Mouse (Mus musculus): Measurements from ENCODE around the gene Cd244a. TPM values are rescaled to one million over a fixed set of nuclear protein-coding genes. Genes with fewer than 3 reads are reported as not detected.

The Cd244a gene
- polyA plus RNA-seq, 1 experiment from 2014 or later, result not detected

DNA sequence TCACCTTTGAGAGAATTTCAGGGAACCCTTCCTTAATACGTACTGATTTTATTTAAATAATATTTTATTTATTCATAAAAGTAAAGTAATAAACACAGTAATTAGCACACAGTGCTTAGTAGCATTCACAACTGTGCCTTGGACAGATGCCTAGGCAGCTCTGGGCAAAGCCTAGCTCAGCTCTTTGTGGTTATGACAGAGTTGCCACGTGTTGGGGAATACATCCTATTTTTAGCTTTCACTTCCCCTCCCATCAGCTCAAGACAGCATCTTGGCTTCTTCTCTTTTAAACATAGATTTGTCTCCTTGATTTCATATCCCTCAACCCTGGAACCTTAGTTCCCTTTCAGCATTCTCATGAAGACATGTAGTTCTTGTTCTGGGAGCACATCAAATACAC is 72.5 kb downstream of the Cd244a start:
- no peak overlapping the region for H3K27ac ChIP-seq (ENCODE audit: low read length)
- H3K4me3 ChIP-seq (replicated peaks; ENCODE audit: low read length), result no peak overlapping the region
- no peak overlapping the region for H3K9ac ChIP-seq (replicated peaks; ENCODE audit: low read depth, low read length)
- H3K4me1 ChIP-seq (replicated peaks; ENCODE audit: control insufficient read depth, insufficient read depth, low read length), result no peaks in the 10 kb centered on the region
- H3K9me3 ChIP-seq (ENCODE audit: control insufficient read depth, low read length), result no peaks in the 10 kb centered on the region
- ATAC-seq, result peak; percentile 83
- 51% methylated on average over 2 of the region's 2 CpGs for WGBS
- H3K4me2 ChIP-seq (ENCODE audit: low read length), result no peak overlapping the region
- no peaks in the 10 kb centered on the region for H3K27me3 ChIP-seq (replicated peaks; ENCODE audit: control insufficient read depth, insufficient read depth, low read length)
- H3K36me3 ChIP-seq (ENCODE audit: control insufficient read depth, insufficient read depth), result no peaks in the 10 kb centered on the region

DNA sequence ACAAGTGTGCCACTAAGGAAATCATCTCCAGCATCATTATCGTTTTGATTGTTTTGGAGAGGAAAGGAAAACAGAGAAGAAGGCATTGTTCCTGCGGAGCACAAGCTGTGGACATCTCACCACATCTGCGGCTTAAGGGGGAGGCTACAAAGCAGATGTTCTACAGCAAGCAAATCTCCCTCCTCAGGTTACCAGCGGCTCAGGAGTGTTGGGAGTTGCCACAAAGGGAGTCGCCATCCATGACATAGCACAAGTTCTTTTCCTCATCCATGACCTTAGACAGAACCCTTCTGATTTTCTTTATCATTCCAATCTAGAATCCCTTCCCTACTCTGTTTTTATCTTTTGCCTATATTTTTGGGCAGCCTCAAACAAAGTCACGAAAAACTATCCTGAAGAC is 76.7 kb downstream of the Cd244a start:
- no peak for ATAC-seq
- H3K4me2 ChIP-seq (ENCODE audit: low read length), result no peak overlapping the region
- WGBS, result 73% methylated on average over 6 of the region's 6 CpGs

DNA sequence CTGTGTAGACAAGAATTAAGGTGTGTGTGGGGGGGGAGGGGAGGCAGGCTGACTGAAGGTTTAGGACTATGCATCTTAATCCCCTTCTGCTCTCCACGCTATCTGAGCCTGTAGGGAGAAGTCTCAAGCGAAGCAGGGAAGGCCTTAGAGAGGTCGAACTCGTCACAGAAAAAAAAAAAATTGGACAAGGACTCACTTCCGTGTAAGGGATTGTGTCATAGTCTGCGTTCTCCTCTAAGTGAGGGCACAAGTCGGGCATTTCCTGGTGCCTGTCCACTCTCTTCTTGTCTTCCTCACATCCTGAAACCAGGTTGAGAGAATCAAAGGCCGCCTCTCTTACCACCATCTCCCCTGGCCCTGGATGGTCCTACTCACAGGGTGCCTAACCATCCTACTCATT is 78.1 kb downstream of the Cd244a start:
- H3K9me3 ChIP-seq (ENCODE audit: control insufficient read depth, low read length), result no peaks in the 10 kb centered on the region
- no peak overlapping the region for H3K4me3 ChIP-seq (replicated peaks; ENCODE audit: low read length)
- H3K27me3 ChIP-seq (replicated peaks; ENCODE audit: control insufficient read depth, insufficient read depth, low read length), result no peaks in the 10 kb centered on the region
- H3K9ac ChIP-seq (replicated peaks; ENCODE audit: low read depth, low read length), result no peak overlapping the region
- H3K4me1 ChIP-seq (replicated peaks; ENCODE audit: control insufficient read depth, insufficient read depth, low read length), result no peaks in the 10 kb centered on the region
- H3K27ac ChIP-seq (ENCODE audit: low read length), result no peak overlapping the region
- no peaks in the 10 kb centered on the region for H3K36me3 ChIP-seq (ENCODE audit: control insufficient read depth, insufficient read depth)
- H3K4me2 ChIP-seq (ENCODE audit: low read length), result no peak overlapping the region
- ATAC-seq, result no peak
- 86% methylated on average over 8 of the region's 8 CpGs for WGBS

More for the DNA sequence above, 76.7 kb downstream of the Cd244a start:
- Histone ChIP-seq H3K27ac (ENCODE audit: low read length) (no peak overlapping the region), H3K4me3 (replicated peaks; ENCODE audit: low read length) (no peak overlapping the region), H3K4me1 (replicated peaks; ENCODE audit: control insufficient read depth, insufficient read depth, low read length) (no peaks in the 10 kb centered on the region), H3K9me3 (ENCODE audit: control insufficient read depth, low read length) (no peaks in the 10 kb centered on the region), H3K27me3 (replicated peaks; ENCODE audit: control insufficient read depth, insufficient read depth, low read length) (no peaks in the 10 kb centered on the region), H3K36me3 (ENCODE audit: control insufficient read depth, insufficient read depth) (no peaks in the 10 kb centered on the region), H3K9ac (replicated peaks; ENCODE audit: low read depth, low read length) (no peak overlapping the region)

DNA sequence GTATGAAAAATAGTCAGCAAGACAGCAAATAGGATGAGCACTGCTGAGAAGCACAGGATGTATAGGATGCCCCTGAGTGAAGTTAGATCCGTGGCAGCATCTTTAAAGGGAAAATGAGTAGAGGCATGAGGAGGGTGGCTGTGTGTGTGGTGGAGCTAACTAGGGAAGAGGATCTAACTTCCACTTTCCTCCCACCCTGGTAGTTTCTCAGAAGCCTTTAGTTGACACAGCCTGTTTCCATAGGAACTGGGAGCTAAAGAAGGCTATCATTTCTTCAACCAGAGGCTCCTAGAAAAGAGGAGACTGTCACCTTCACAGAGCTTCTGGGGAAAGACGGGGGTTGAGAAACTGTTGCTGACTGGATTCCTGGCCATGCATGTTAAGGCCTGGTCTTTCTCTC is 79.7 kb downstream of the Cd244a start:
- Histone ChIP-seq H3K4me2 (ENCODE audit: low read length) (no peak overlapping the region), H3K9me3 (ENCODE audit: control insufficient read depth, low read length) (no peaks in the 10 kb centered on the region), H3K4me1 (replicated peaks; ENCODE audit: control insufficient read depth, insufficient read depth, low read length) (no peaks in the 10 kb centered on the region), H3K36me3 (ENCODE audit: control insufficient read depth, insufficient read depth) (no peaks in the 10 kb centered on the region), H3K9ac (replicated peaks; ENCODE audit: low read depth, low read length) (no peak overlapping the region), H3K4me3 (replicated peaks; ENCODE audit: low read length) (no peak overlapping the region), H3K27me3 (replicated peaks; ENCODE audit: control insufficient read depth, insufficient read depth, low read length) (no peaks in the 10 kb centered on the region), H3K27ac (ENCODE audit: low read length) (no peak overlapping the region)
- ATAC-seq, result no peak
- WGBS, result 80% methylated on average over 2 of the region's 2 CpGs

DNA sequence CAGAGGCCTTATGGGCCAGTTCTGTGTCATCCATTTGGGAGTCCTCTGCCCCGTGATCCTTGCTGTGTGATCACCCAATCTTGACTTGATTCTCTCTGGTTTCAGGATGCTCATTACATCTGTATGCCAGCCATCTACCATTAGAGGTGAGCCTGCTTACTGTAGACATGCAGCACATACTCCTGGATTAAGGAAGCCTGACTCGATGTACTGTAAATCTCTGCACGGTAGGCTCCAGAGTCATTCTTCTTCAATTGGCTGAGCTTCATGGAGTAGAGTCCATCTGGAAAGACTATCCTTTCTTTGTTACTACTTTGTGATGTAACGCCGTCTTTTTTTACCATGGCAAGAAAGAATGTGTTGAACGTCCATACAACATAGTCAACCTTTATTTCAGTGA is 81.8 kb downstream of the Cd244a start:
- ATAC-seq, result no peak
- WGBS, result 96% methylated on average over 6 of the region's 6 CpGs
- Histone ChIP-seq H3K36me3 (ENCODE audit: control insufficient read depth, insufficient read depth) (no peaks in the 10 kb centered on the region), H3K4me1 (replicated peaks; ENCODE audit: control insufficient read depth, insufficient read depth, low read length) (no peaks in the 10 kb centered on the region), H3K27ac (ENCODE audit: low read length) (no peak overlapping the region), H3K4me3 (replicated peaks; ENCODE audit: low read length) (no peak overlapping the region), H3K27me3 (replicated peaks; ENCODE audit: control insufficient read depth, insufficient read depth, low read length) (no peaks in the 10 kb centered on the region), H3K9ac (replicated peaks; ENCODE audit: low read depth, low read length) (no peak overlapping the region), H3K9me3 (ENCODE audit: control insufficient read depth, low read length) (no peaks in the 10 kb centered on the region), H3K4me2 (ENCODE audit: low read length) (no peak overlapping the region)

DNA sequence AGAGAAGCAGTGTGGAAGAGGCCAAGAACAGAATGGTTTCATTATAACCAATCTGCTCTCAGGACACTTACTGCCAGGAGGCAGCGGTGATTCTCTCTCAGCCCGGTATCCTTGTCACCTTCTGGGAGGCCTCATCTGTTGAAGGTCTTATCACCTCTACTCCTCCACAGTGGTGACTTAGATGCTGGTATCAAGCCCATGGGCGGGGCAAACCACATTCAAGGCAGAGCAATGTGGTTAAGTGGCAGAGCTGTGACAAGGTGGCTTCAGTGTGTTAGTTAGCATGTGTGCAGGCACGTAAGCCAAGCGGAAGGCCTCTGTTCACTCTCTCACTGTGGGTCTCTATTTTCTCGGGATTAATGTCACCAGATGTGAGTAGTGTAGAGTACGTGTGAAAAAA is 84.6 kb downstream of the Cd244a start:
- Histone ChIP-seq H3K4me3 (replicated peaks; ENCODE audit: low read length) (no peak overlapping the region), H3K4me2 (ENCODE audit: low read length) (no peak overlapping the region), H3K27ac (ENCODE audit: low read length) (no peak overlapping the region), H3K36me3 (ENCODE audit: control insufficient read depth, insufficient read depth) (no peaks in the 10 kb centered on the region), H3K27me3 (replicated peaks; ENCODE audit: control insufficient read depth, insufficient read depth, low read length) (no peaks in the 10 kb centered on the region), H3K9ac (replicated peaks; ENCODE audit: low read depth, low read length) (no peak overlapping the region), H3K9me3 (ENCODE audit: control insufficient read depth, low read length) (no peaks in the 10 kb centered on the region), H3K4me1 (replicated peaks; ENCODE audit: control insufficient read depth, insufficient read depth, low read length) (no peaks in the 10 kb centered on the region)
- no peak for ATAC-seq
- WGBS, result 80% methylated on average over 7 of the region's 7 CpGs

DNA sequence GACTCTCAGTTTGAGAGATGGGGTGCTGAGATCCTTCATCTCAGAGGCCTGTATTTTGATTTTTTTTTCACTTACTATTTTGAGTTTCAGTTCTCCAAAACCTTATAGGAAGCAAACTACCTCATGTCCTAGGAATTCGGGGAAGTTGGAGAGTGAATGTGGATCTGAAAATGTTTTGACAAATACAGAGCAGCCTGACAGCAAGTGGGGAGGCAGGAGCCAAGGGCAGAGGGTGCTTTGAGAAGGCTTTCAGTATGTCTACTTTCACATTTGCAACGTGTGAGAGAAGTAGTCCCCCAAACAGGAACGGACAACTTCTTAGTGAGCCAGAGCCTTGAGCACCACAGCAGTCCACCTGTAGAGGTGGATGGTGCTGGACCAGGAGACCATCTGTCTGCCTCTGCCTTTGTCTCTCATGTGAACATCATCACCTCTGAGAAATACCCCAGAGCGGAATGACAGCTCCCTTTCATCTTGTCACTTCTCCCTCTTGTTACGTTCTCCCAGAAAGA is 87.5 kb downstream of the Cd244a start:
- H3K36me3 ChIP-seq (ENCODE audit: control insufficient read depth, insufficient read depth), result no peaks in the 10 kb centered on the region
- no peak for ATAC-seq
- WGBS, result 70% methylated on average over 5 of the region's 5 CpGs
- H3K4me2 ChIP-seq (ENCODE audit: low read length), result no peak overlapping the region
- H3K4me3 ChIP-seq (replicated peaks; ENCODE audit: low read length), result no peak overlapping the region
- H3K4me1 ChIP-seq (replicated peaks; ENCODE audit: control insufficient read depth, insufficient read depth, low read length), result no peaks in the 10 kb centered on the region
- H3K9me3 ChIP-seq (ENCODE audit: control insufficient read depth, low read length), result no peaks in the 10 kb centered on the region
- no peak overlapping the region for H3K9ac ChIP-seq (replicated peaks; ENCODE audit: low read depth, low read length)
- no peak overlapping the region for H3K27ac ChIP-seq (ENCODE audit: low read length)
- H3K27me3 ChIP-seq (replicated peaks; ENCODE audit: control insufficient read depth, insufficient read depth, low read length), result no peaks in the 10 kb centered on the region

DNA sequence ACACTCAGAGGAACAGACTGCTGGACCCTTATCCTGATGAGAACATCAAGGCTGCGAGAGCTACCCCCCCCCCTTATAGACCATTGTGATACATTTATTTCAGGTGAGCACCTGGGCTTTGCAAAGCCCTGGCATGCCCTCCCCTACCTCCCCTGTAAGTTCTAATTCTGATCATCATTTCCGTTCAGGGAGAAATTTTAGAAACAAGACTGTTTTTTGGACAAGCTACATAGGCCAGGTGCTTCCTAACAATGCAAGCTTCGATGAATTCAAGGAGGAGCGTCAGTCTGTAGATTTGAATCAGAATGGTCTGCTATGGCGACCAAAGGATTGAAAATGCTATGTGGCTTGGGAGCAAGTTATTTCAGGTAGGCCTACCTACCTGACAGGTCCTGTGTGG is 88.7 kb downstream of the Cd244a start:
- no peaks in the 10 kb centered on the region for H3K27me3 ChIP-seq (replicated peaks; ENCODE audit: control insufficient read depth, insufficient read depth, low read length)
- no peaks in the 10 kb centered on the region for H3K4me1 ChIP-seq (replicated peaks; ENCODE audit: control insufficient read depth, insufficient read depth, low read length)
- no peak for ATAC-seq
- 87% methylated on average over 5 of the region's 5 CpGs for WGBS
- no peak overlapping the region for H3K4me3 ChIP-seq (replicated peaks; ENCODE audit: low read length)
- no peak overlapping the region for H3K4me2 ChIP-seq (ENCODE audit: low read length)
- H3K27ac ChIP-seq (ENCODE audit: low read length), result no peak overlapping the region
- H3K36me3 ChIP-seq (ENCODE audit: control insufficient read depth, insufficient read depth), result no peaks in the 10 kb centered on the region
- H3K9me3 ChIP-seq (ENCODE audit: control insufficient read depth, low read length), result no peaks in the 10 kb centered on the region
- no peak overlapping the region for H3K9ac ChIP-seq (replicated peaks; ENCODE audit: low read depth, low read length)

DNA sequence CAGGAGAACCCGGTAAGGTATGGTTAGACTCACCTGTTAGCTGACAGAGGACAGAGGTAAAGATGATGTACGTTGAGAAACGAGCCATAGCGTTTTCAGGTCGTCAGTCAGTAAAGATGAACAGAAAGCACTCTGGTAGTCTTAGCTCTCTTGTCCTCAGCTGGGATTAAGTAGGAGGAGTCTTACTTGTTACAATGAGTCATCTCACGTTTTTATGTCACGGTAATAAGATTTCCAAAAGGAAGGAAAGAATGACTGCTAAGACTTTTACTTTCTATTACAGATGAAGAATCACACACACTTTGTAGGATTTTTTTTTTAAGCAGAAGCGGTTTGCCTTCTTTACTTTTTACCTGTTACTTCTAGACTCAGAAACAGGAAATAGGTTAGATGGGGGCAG is 89.8 kb downstream of the Cd244a start:
- no peaks in the 10 kb centered on the region for H3K9me3 ChIP-seq (ENCODE audit: control insufficient read depth, low read length)
- H3K27me3 ChIP-seq (replicated peaks; ENCODE audit: control insufficient read depth, insufficient read depth, low read length), result no peaks in the 10 kb centered on the region
- no peak overlapping the region for H3K27ac ChIP-seq (ENCODE audit: low read length)
- H3K4me1 ChIP-seq (replicated peaks; ENCODE audit: control insufficient read depth, insufficient read depth, low read length), result no peaks in the 10 kb centered on the region
- no peak overlapping the region for H3K9ac ChIP-seq (replicated peaks; ENCODE audit: low read depth, low read length)
- no peaks in the 10 kb centered on the region for H3K36me3 ChIP-seq (ENCODE audit: control insufficient read depth, insufficient read depth)
- no peak overlapping the region for H3K4me3 ChIP-seq (replicated peaks; ENCODE audit: low read length)
- ATAC-seq, result no peak
- no peak overlapping the region for H3K4me2 ChIP-seq (ENCODE audit: low read length)
- 80% methylated on average over 8 of the region's 8 CpGs for WGBS

DNA sequence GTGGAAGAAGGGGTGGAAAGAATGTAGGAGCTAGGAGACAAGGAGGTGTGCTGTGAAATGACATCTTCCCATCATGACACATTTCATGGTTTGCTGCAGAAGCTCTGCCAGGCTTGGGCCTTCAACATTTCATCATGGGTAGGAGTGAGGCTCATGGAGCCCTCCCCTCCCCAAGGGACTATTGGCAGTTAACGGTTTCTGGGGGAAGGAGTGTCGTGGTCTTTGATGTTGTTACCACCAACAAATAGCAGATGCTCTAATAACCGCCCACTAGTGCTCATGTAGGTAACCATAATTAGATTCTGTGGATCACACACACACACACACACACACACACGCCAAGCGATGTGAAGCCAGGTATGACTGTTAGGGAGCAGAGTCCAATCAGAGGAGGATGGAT is 93.7 kb downstream of the Cd244a start, which contains the start of gene Slamf7:
Gene Slamf7, minus strand, starts transcription at position 302 of the 400 bp plus-strand sequence.
- Histone ChIP-seq H3K4me1 (replicated peaks; ENCODE audit: control insufficient read depth, insufficient read depth, low read length) (no peaks in the 10 kb centered on the region), H3K4me2 (ENCODE audit: low read length) (no peak within 1 kb of the TSS), H3K9ac (replicated peaks; ENCODE audit: low read depth, low read length) (no peak within 1 kb of the TSS), H3K27me3 (replicated peaks; ENCODE audit: control insufficient read depth, insufficient read depth, low read length) (no peaks in the 10 kb centered on the region), H3K4me3 (replicated peaks; ENCODE audit: low read length) (no peak within 1 kb of the TSS), H3K9me3 (ENCODE audit: control insufficient read depth, low read length) (no peaks in the 10 kb centered on the region), H3K27ac (ENCODE audit: low read length) (no peak within 1 kb of the TSS), H3K36me3 (ENCODE audit: control insufficient read depth, insufficient read depth) (no peaks in the 10 kb centered on the region)
- WGBS, result 90% methylated on average over 5 of the region's 5 CpGs
- no peak for ATAC-seq

Data from forebrain, embryonic 16.5 days (tissue).